Mouse (Mus musculus) CH12.LX (cell line): Measurements from ENCODE around the gene Med19. TPM values are rescaled to one million over a fixed set of nuclear protein-coding genes. Genes with fewer than 3 reads are reported as not detected.

Experiments used
- DNase-seq: peaks from one replicate; pipeline ENCODE4 v3.0.0-alpha.2; 2013; ENCODE audit errors: extremely low read depth
- H3K27ac ChIP-seq: 2 replicates; pipeline ENCODE4 v1.5.1; 2012; ENCODE audit warnings: low read depth, mild to moderate bottlenecking, control low read depth, moderate library complexity; ENCODE audit not compliant: insufficient read depth
- H3K27me3 ChIP-seq: replicated peaks from 2 replicates; pipeline ENCODE3; 2012; ENCODE audit warnings: inconsistent platforms
- H3K36me3 ChIP-seq, 2 experiments: replicated peaks in 1 of 2; 2 replicates each; pipeline versions ENCODE3 to v1.6.1; 2012; ENCODE audit warnings: inconsistent platforms in 1 of 2, low read length in 1 of 2, mild to moderate bottlenecking in 1 of 2, mixed read lengths in 1 of 2, moderate library complexity in 1 of 2; ENCODE audit not compliant: control insufficient read depth in 1 of 2, insufficient read depth in 1 of 2
- H3K4me1 ChIP-seq, 2 experiments: 2 replicates each; pipeline ENCODE4 v1.6.1; 2012; ENCODE audit warnings: inconsistent platforms in 1 of 2, moderate library complexity in 1 of 2; ENCODE audit not compliant: insufficient read depth in 2 of 2, control insufficient read depth in 1 of 2
- H3K4me2 ChIP-seq: 2 replicates; pipeline ENCODE4 v1.6.1; 2012; ENCODE audit warnings: low read depth, mild to moderate bottlenecking, control low read depth; ENCODE audit not compliant: poor library complexity, insufficient read depth, severe bottlenecking
- H3K4me3 ChIP-seq, 3 experiments: fragments of 150-350 bp in 1 of 3; sonication (generic) in 1 of 3; replicated peaks in 1 of 3; 2 replicates each; pipeline versions ENCODE3 to v1.5.1; 2011 to 2012; ENCODE audit warnings: low read depth in 2 of 3, low read length in 2 of 3, mild to moderate bottlenecking in 2 of 3, moderate library complexity in 2 of 3, control low read depth in 1 of 3, improper control_type of control experiment in 1 of 3, inconsistent platforms in 1 of 3, mixed read lengths in 1 of 3; ENCODE audit not compliant: poor library complexity in 1 of 3
- H3K79me2 ChIP-seq: replicated peaks from 2 replicates; pipeline ENCODE4 v1.6.1; 2012; ENCODE audit warnings: mild to moderate bottlenecking, moderate library complexity; ENCODE audit not compliant: control insufficient read depth, poor library complexity, insufficient read depth, severe bottlenecking; ENCODE audit errors: extremely low read depth
- H3K9ac ChIP-seq: 2 replicates; pipeline ENCODE4 v1.6.1; 2012; ENCODE audit warnings: low read depth, mild to moderate bottlenecking, control low read depth, moderate library complexity; ENCODE audit not compliant: insufficient read depth
- H3K9me3 ChIP-seq: replicated peaks from 2 replicates; pipeline ENCODE3; 2012; ENCODE audit warnings: low read length, inconsistent platforms, mixed read lengths
- BHLHE40 ChIP-seq: IDR thresholded peaks from 2 replicates; pipeline ENCODE4 v1.6.1; 2011; ENCODE audit warnings: mild to moderate bottlenecking, low read depth, low read length, improper control_type of control experiment
- CHD1 ChIP-seq: IDR thresholded peaks from 2 replicates; pipeline ENCODE4 v1.6.1; 2012; ENCODE audit warnings: low read depth, low read length, improper control_type of control experiment, inconsistent platforms
- CHD2 ChIP-seq: IDR thresholded peaks from 2 replicates; pipeline ENCODE4 v1.6.1; 2011; ENCODE audit warnings: low read length, improper control_type of control experiment
- CTCF ChIP-seq, 2 experiments: IDR thresholded peaks in 1 of 2; conservative IDR thresholded peaks in 1 of 2; 2 replicates each; pipeline ENCODE4 v1.5.1; 2011 to 2012; ENCODE audit warnings: low read depth in 2 of 2, low read length in 2 of 2, improper control_type of control experiment in 1 of 2, inconsistent platforms in 1 of 2, mild to moderate bottlenecking in 1 of 2, moderate library complexity in 1 of 2
- E2F4 ChIP-seq: IDR thresholded peaks from 2 replicates; pipeline ENCODE4 v1.6.1; 2011; ENCODE audit warnings: low read depth, low read length, improper control_type of control experiment; ENCODE audit not compliant: insufficient replicate concordance
- ELF1 ChIP-seq: IDR thresholded peaks from 2 replicates; pipeline ENCODE4 v1.6.1; 2014; ENCODE audit warnings: low read depth, mild to moderate bottlenecking, inconsistent platforms, low read length, improper control_type of control experiment
- EP300 ChIP-seq: IDR thresholded peaks from 2 replicates; pipeline ENCODE4 v1.6.1; 2011; ENCODE audit warnings: low read length, improper control_type of control experiment
- ETS1 ChIP-seq: conservative IDR thresholded peaks from 2 replicates; pipeline ENCODE4 v1.6.1; 2012; ENCODE audit warnings: low read depth, mild to moderate bottlenecking, inconsistent platforms, low read length, improper control_type of control experiment, moderate library complexity
- GABPA ChIP-seq: IDR thresholded peaks from 2 replicates; pipeline ENCODE4 v1.6.1; 2012; ENCODE audit warnings: low read depth, low read length, improper control_type of control experiment, inconsistent platforms; ENCODE audit not compliant: insufficient replicate concordance
- HCFC1 ChIP-seq: IDR thresholded peaks from 2 replicates; pipeline ENCODE4 v1.6.1; 2012; ENCODE audit warnings: low read depth, mild to moderate bottlenecking, inconsistent platforms, low read length, improper control_type of control experiment
- IRF4 ChIP-seq: IDR thresholded peaks from 2 replicates; pipeline ENCODE4 v1.6.1; 2014; ENCODE audit warnings: low read depth, mild to moderate bottlenecking, inconsistent platforms, low read length, improper control_type of control experiment
- JUN ChIP-seq: IDR thresholded peaks from 2 replicates; pipeline ENCODE4 v1.6.1; 2011; ENCODE audit warnings: low read depth, mild to moderate bottlenecking, low read length, improper control_type of control experiment, moderate library complexity; ENCODE audit not compliant: insufficient read depth
- JUND ChIP-seq: conservative IDR thresholded peaks from 2 replicates; pipeline ENCODE4 v1.6.1; 2011; ENCODE audit warnings: low read depth, low read length, improper control_type of control experiment
- MAFK ChIP-seq: IDR thresholded peaks from 2 replicates; pipeline ENCODE4 v1.6.1; 2011; ENCODE audit warnings: low read length, improper control_type of control experiment; ENCODE audit not compliant: insufficient replicate concordance
- MAX ChIP-seq: IDR thresholded peaks from 2 replicates; pipeline ENCODE4 v1.6.1; 2011; ENCODE audit warnings: low read length, improper control_type of control experiment
- MAZ ChIP-seq: IDR thresholded peaks from 2 replicates; pipeline ENCODE4 v1.6.1; 2012; ENCODE audit warnings: low read depth, mild to moderate bottlenecking, inconsistent platforms, low read length, improper control_type of control experiment, moderate library complexity
- MEF2A ChIP-seq: IDR thresholded peaks from 2 replicates; pipeline ENCODE4 v1.6.1; 2014; ENCODE audit warnings: low read depth, mild to moderate bottlenecking, inconsistent platforms, low read length, improper control_type of control experiment, borderline replicate concordance
- MXI1 ChIP-seq: IDR thresholded peaks from 2 replicates; pipeline ENCODE4 v1.6.1; 2011; ENCODE audit warnings: mild to moderate bottlenecking, low read depth, low read length, improper control_type of control experiment
- MYC ChIP-seq: IDR thresholded peaks from 2 replicates; pipeline ENCODE4 v1.6.1; 2011; ENCODE audit warnings: low read depth, mild to moderate bottlenecking, improper control_type of control experiment, low read length
- NELFE ChIP-seq: IDR thresholded peaks from 2 replicates; pipeline ENCODE4 v1.6.1; 2011; ENCODE audit warnings: low read depth, low read length, improper control_type of control experiment
- NRF1 ChIP-seq: IDR thresholded peaks from 2 replicates; pipeline ENCODE4 v1.6.1; 2014; ENCODE audit warnings: low read depth, mild to moderate bottlenecking, inconsistent platforms, low read length, improper control_type of control experiment, moderate library complexity
- PAX5 ChIP-seq: IDR thresholded peaks from 2 replicates; pipeline ENCODE4 v1.6.1; 2012; ENCODE audit warnings: low read length, inconsistent platforms, mixed read lengths
- POLR2A ChIP-seq: IDR thresholded peaks from 2 replicates; pipeline ENCODE4 v1.6.1; 2011; ENCODE audit warnings: low read depth, mild to moderate bottlenecking, improper control_type of control experiment, low read length
- POLR2AphosphoS2 ChIP-seq: IDR thresholded peaks from 2 replicates; pipeline ENCODE4 v1.6.1; 2011; ENCODE audit warnings: low read depth, low read length, improper control_type of control experiment
- RAD21 ChIP-seq: IDR thresholded peaks from 2 replicates; pipeline ENCODE4 v1.6.1; 2011; ENCODE audit warnings: low read depth, mild to moderate bottlenecking, low read length, improper control_type of control experiment, moderate library complexity
- RCOR1 ChIP-seq: conservative IDR thresholded peaks from 2 replicates; pipeline ENCODE4 v1.6.1; 2012; ENCODE audit warnings: low read depth, mild to moderate bottlenecking, inconsistent platforms, low read length, improper control_type of control experiment
- SIN3A ChIP-seq: IDR thresholded peaks from 2 replicates; pipeline ENCODE4 v1.6.1; 2012; ENCODE audit warnings: low read length, improper control_type of control experiment, inconsistent platforms
- SMC3 ChIP-seq: IDR thresholded peaks from 2 replicates; pipeline ENCODE4 v1.6.1; 2011; ENCODE audit warnings: low read depth, low read length, improper control_type of control experiment
- TBP ChIP-seq: conservative IDR thresholded peaks from 2 replicates; pipeline ENCODE4 v1.6.1; 2011; ENCODE audit warnings: low read depth, low read length, improper control_type of control experiment
- TCF12 ChIP-seq: IDR thresholded peaks from 2 replicates; pipeline ENCODE4 v1.6.1; 2014; ENCODE audit warnings: low read depth, mild to moderate bottlenecking, inconsistent platforms, low read length, improper control_type of control experiment
- UBTF ChIP-seq: IDR thresholded peaks from 2 replicates; pipeline ENCODE4 v1.6.1; 2012; ENCODE audit warnings: low read depth, mild to moderate bottlenecking, inconsistent platforms, low read length, improper control_type of control experiment, moderate library complexity
- USF1 ChIP-seq: IDR thresholded peaks from 2 replicates; pipeline ENCODE4 v1.6.1; 2014; ENCODE audit warnings: low read depth, mild to moderate bottlenecking, inconsistent platforms, low read length, improper control_type of control experiment
- USF2 ChIP-seq: conservative IDR thresholded peaks from 2 replicates; pipeline ENCODE4 v1.6.1; 2011; ENCODE audit warnings: low read depth, low read length, improper control_type of control experiment
- ZC3H11A ChIP-seq: IDR thresholded peaks from 2 replicates; pipeline ENCODE4 v1.6.1; 2012; ENCODE audit warnings: low read depth, mild to moderate bottlenecking, inconsistent platforms, low read length, improper control_type of control experiment
- ZKSCAN1 ChIP-seq: IDR thresholded peaks from 2 replicates; pipeline ENCODE4 v1.6.1; 2012; ENCODE audit warnings: low read depth, inconsistent platforms, low read length, improper control_type of control experiment, borderline replicate concordance
- ZMIZ1 ChIP-seq: IDR thresholded peaks from 2 replicates; pipeline ENCODE4 v1.6.1; 2012; ENCODE audit warnings: low read depth, mild to moderate bottlenecking, inconsistent platforms, low read length, improper control_type of control experiment
- ZNF384 ChIP-seq: IDR thresholded peaks from 2 replicates; pipeline ENCODE4 v1.6.1; 2012; ENCODE audit warnings: low read depth, low read length, improper control_type of control experiment, inconsistent platforms
- dilution Hi-C: fragments of 300-500 bp; cut with MboI; formaldehyde crosslinking; loops from 2 replicates; pipeline ENCODE4 v1.14.3; 2020; ENCODE audit warnings: low sequenced_read_pairs; ENCODE audit not compliant: extremely low pct_unique_long_range_greater_than_20kb, extremely low pct_ligation_motif_present
- in situ Hi-C: fragments of 300-500 bp; cut with MboI; formaldehyde crosslinking; loops from 3 replicates; pipeline ENCODE4 v1.14.3; 2019; ENCODE audit warnings: low sequenced_read_pairs, low pct_ligation_motif_present, low pct_unique_long_range_greater_than_20kb, mixed read lengths
- polyA plus RNA-seq: library from polyadenylated mRNA; unstranded; fragments of >175 nt; gene quantifications from 2 replicates; pipeline ENCODE4 v1.2.1, GENCODE M21; 2012; ENCODE audit warnings: low read depth; ENCODE audit not compliant: insufficient read length
- total RNA-seq, 2 experiments: library from RNA; depleted of rRNA; stranded (reverse); fragments of 300-350 nt in 1 of 2; fragments of >200 nt in 1 of 2; gene quantifications; 2 replicates each; pipeline ENCODE4 v1.2.3; 2012 to 2014

The Med19 gene
- 10.7 and 12.7 TPM in 2 replicates for total RNA-seq (2012; rRNA removed)
- 25.6 and 25.9 TPM in 2 replicates for total RNA-seq (2014; rRNA removed)
- polyA plus RNA-seq: 23.1 and 24.7 TPM in 2 replicates

DNA sequence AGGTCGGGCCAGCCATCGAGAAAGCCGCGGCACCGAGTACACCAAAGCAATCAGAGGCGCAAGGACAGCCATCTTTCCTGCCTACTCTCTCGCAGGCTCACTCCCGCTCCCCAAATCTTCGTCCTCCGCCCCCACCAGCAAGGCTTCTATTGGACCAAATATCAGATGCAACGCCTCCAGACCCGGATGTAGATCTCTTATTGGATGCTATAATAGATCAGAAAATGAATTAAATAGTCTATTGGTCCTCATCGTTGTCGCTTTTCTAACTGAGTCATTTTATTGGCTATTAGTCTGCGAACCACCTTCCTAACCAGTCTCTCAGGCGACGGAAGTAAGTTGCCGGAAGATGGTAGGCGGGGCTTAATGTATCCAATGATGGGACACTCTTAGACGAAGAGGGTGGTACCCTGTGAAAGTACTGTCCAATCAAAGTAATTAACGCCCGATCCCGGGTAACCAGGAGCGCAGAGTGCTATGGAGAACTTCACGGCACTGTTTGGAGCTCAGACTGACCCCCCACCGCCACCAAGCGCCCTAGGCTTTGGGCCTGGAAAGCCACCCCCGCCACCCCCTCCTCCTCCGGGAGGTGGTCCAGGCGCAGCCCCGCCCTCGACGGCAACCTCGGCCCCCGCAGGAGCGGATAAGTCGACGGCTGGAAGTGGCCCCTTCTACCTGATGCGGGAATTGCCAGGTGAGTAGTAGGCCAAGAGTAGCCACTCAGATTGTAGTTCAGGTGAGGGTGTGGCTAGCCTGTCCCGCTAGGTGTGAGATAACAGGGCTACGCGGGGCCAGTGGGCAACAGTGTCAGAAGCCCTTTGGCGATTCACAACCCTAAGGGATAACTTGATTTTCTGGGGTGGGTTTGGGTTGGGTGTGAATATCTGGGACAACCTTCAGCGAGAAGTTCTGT, at the start of gene Med19, which contains the start of gene Gm28635:
TSS of gene Med19 (plus strand) at position 435 of the 913 bp plus-strand sequence.
TSS of gene Gm28635 (minus strand) at position 74 of the 913 bp plus-strand sequence.
- in situ Hi-C loops (no loop called here), dilution Hi-C loops (no loop called here)
- Histone ChIP-seq H3K4me1 (peaks cover 0 to 26% of the 10 kb centered on the region in 2 experiments; a peak in 2 of 4 replicates), H3K9ac (peak within 1 kb of the TSS; percentile 75), H3K4me2 (peak within 1 kb of the TSS; percentile 96), H3K4me3 (peak within 1 kb of the TSS; percentile 95 to 99 (median 96)), H3K79me2 (peaks cover 27% of the 10 kb centered on the region), H3K27ac (peak within 1 kb of the TSS; percentile 64), H3K36me3 (peaks cover 20 to 47% of the 10 kb centered on the region in 2 experiments), H3K27me3 (no peaks in the 10 kb centered on the region), H3K9me3 (no peaks in the 10 kb centered on the region)
- peak; percentile 99 for DNase-seq
- no peak for TF ChIP-seq ETS1
- no peak for TF ChIP-seq JUN
- TF ChIP-seq POLR2A: peak; percentile 61; the same call in 1 of the 2 replicates
- peak; percentile 44; the same call in 1 of the 2 replicates for TF ChIP-seq NRF1
- no peak for TF ChIP-seq ZMIZ1
- TF ChIP-seq TBP: peak; percentile 47; the same call in 1 of the 2 replicates
- no peak for TF ChIP-seq MYC
- TF ChIP-seq ELF1: peak; percentile 94
- no peak for TF ChIP-seq RCOR1
- peak; percentile 36 for TF ChIP-seq TCF12
- 0 out of 2 replicates have a peak, but pooled peaks have one; percentile 2 for TF ChIP-seq JUND
- no peak for TF ChIP-seq RAD21
- TF ChIP-seq MEF2A: no peak; the same call in 1 of the 2 replicates
- TF ChIP-seq NELFE: peak; percentile 66; the same call in 1 of the 2 replicates
- TF ChIP-seq PAX5: no peak
- TF ChIP-seq SMC3: no peak
- no peak for TF ChIP-seq ZNF384
- TF ChIP-seq UBTF: no peak
- TF ChIP-seq POLR2AphosphoS2: no peak
- TF ChIP-seq CTCF (conservative IDR thresholded peaks at IDR 0.05 in 1 of 2, IDR thresholded peaks at IDR 0.05 in 1 of 2; ENCODE audit: low read depth in 2 of 2, low read length in 2 of 2): no peak
- no peak for TF ChIP-seq EP300
- peak; percentile 12; the same call in 1 of the 2 replicates for TF ChIP-seq MXI1
- TF ChIP-seq E2F4: peak; percentile 50; the same call in 1 of the 2 replicates
- TF ChIP-seq USF1: no peak
- TF ChIP-seq CHD2: peak; percentile 97
- TF ChIP-seq GABPA: no peak
- TF ChIP-seq USF2: no peak
- peak; percentile 53; the same call in 1 of the 2 replicates for TF ChIP-seq SIN3A
- peak; percentile 92 for TF ChIP-seq MAZ
- no peak for TF ChIP-seq BHLHE40
- TF ChIP-seq HCFC1: peak; percentile 85
- no peak for TF ChIP-seq ZC3H11A
- 0 out of 2 replicates have a peak, but pooled peaks have one; percentile 1 for TF ChIP-seq MAX
- no peak for TF ChIP-seq ZKSCAN1
- TF ChIP-seq CHD1: 0 out of 2 replicates have a peak, but pooled peaks have one; percentile 2
- TF ChIP-seq MAFK: no peak
- TF ChIP-seq IRF4: peak; percentile 13; the same call in 1 of the 2 replicates
